30 mouse cellular contexts compared by ENCODE assay signal in genomic region chr2:38827801-38828306, GRCm38 (mm10).
A peak's percentile ranks its signal among the peaks of the same experiment; 100 is the strongest.
DNase-seq lines count a peak whose midpoint lies in the region; ATAC-seq lines count a peak whose summit lies in the region.
"Had no signal": no experiment of that assay in that cellular context is flagged by ENCODE, and none has a peak within 500 bp of the region (broad histone marks: within the 10 kb centered on the region; RNA-seq: fewer than 3 reads in every experiment).

No protein-coding gene starts in this region.

- H3K9me3 ChIP-seq in midbrain, embryonic 12.5 days = no peaks in the 10 kb centered on the region
- H3K9me3 ChIP-seq in midbrain, embryonic 13.5 days = no peaks in the 10 kb centered on the region
- no peaks in the 10 kb centered on the region for H3K9me3 ChIP-seq in stomach, embryonic 14.5 days (ENCODE audit: control insufficient read depth, low read depth, low read length)
- H3K9me3 ChIP-seq: forebrain, embryonic 12.5 days; heart, embryonic 10.5 days; heart, embryonic 15.5 days; limb, embryonic 12.5 days; liver, embryonic 13.5 days; midbrain, embryonic 10.5 days; neural tube, embryonic 15.5 days had no signal

- ATAC-seq in midbrain, embryonic 12.5 days (ENCODE audit: low FRiP score, low read depth) = no peak
- ATAC-seq in midbrain, embryonic 13.5 days = no peak
- peak; percentile 21; the same call in 1 of the 2 replicates for ATAC-seq in stomach, embryonic 14.5 days (ENCODE audit: insufficient number of reproducible peaks, insufficient read depth, low FRiP score, low read depth)
- no peak for ATAC-seq in megakaryocyte progenitor cell, adult 5-6 weeks (replicated peaks; ENCODE audit: poor library complexity)
- ATAC-seq: forebrain, postnatal 0 days; hindbrain, embryonic 16.5 days; Patski had no signal

- H3K9ac ChIP-seq in midbrain, embryonic 12.5 days (replicated peaks) = no peak overlapping the region
- H3K9ac ChIP-seq in midbrain, embryonic 13.5 days (replicated peaks) = no peak overlapping the region
- no peak overlapping the region for H3K9ac ChIP-seq in stomach, embryonic 14.5 days (replicated peaks; ENCODE audit: low read depth, low read length)
- H3K9ac ChIP-seq: forebrain, embryonic 12.5 days; forebrain, postnatal 0 days; heart, embryonic 15.5 days; limb, embryonic 12.5 days; liver, embryonic 13.5 days; neural tube, embryonic 15.5 days had no signal

- 90% methylated on average over 3 of the region's 3 CpGs for WGBS in midbrain, embryonic 12.5 days
- 86% methylated on average over 3 of the region's 3 CpGs for WGBS in midbrain, embryonic 13.5 days
- WGBS in stomach, embryonic 14.5 days = 44% methylated on average over 3 of the region's 3 CpGs

- no peaks in the 10 kb centered on the region for H3K27me3 ChIP-seq in midbrain, embryonic 12.5 days
- H3K27me3 ChIP-seq in midbrain, embryonic 13.5 days = no peaks in the 10 kb centered on the region
- H3K27me3 ChIP-seq in stomach, embryonic 14.5 days (ENCODE audit: control insufficient read depth, insufficient read depth, low read length) = no peaks in the 10 kb centered on the region
- H3K27me3 ChIP-seq: forebrain, embryonic 12.5 days; heart, embryonic 15.5 days; limb, embryonic 12.5 days; liver, embryonic 13.5 days; neural tube, embryonic 15.5 days; Patski had no signal

- peak; percentile 23 for DNase-seq in c-Kit-positive CD71-positive TER-119-negative erythroid progenitor cells, embryonic 14.5 days (ENCODE audit: low read depth)
- no peak for DNase-seq in c-Kit-positive CD71-positive TER-119-positive erythroid progenitor cells, embryonic 14.5 days (ENCODE audit: low spot score)
- DNase-seq: adrenal gland, postnatal 10 days; cerebellum, adult 18-20 months; cerebellum, postnatal 10 days; forebrain, postnatal 0 days; gastrocnemius, postnatal 14 days; heart, adult 11 months; kidney, adult 11 months; kidney, postnatal 36 days; liver, embryonic 13.5 days; lung, adult 2 months; lung, postnatal 10 days; right cerebral cortex, postnatal 25 days had no signal

- peaks cover 10% of the 10 kb centered on the region; the same call in 1 of the 2 replicates for H3K4me1 ChIP-seq in midbrain, embryonic 12.5 days
- H3K4me1 ChIP-seq in midbrain, embryonic 13.5 days (replicated peaks) = peaks cover 20% of the 10 kb centered on the region
- no peaks in the 10 kb centered on the region; the same call in 1 of the 2 replicates for H3K4me1 ChIP-seq in stomach, embryonic 14.5 days (ENCODE audit: control insufficient read depth, insufficient read depth, low read length)

- no peak overlapping the region for H3K27ac ChIP-seq in midbrain, embryonic 12.5 days (replicated peaks)
- no peak overlapping the region for H3K27ac ChIP-seq in midbrain, embryonic 13.5 days
- H3K27ac ChIP-seq in stomach, embryonic 14.5 days (ENCODE audit: low read length) = no peak overlapping the region
- H3K27ac ChIP-seq: forebrain, embryonic 12.5 days; heart, embryonic 10.5 days; heart, embryonic 15.5 days; layer of hippocampus, adult 2 months; left cerebral cortex, adult 2 months; limb, embryonic 12.5 days; liver, embryonic 13.5 days; macrophage; midbrain, embryonic 10.5 days; neural tube, embryonic 15.5 days had no signal

- no peak overlapping the region for H3K4me3 ChIP-seq in midbrain, embryonic 12.5 days
- no peak overlapping the region for H3K4me3 ChIP-seq in midbrain, embryonic 13.5 days (replicated peaks)
- no peak overlapping the region for H3K4me3 ChIP-seq in stomach, embryonic 14.5 days (ENCODE audit: low read depth, low read length)
- H3K4me3 ChIP-seq: erythroblast, embryonic 14.5 days; forebrain, embryonic 12.5 days; heart, embryonic 10.5 days; heart, embryonic 15.5 days; layer of hippocampus, adult 2 months; left cerebral cortex, adult 2 months; limb, embryonic 12.5 days; liver, embryonic 13.5 days; midbrain, embryonic 10.5 days; neural tube, embryonic 15.5 days had no signal

- H3K36me3 ChIP-seq in midbrain, embryonic 12.5 days = peaks cover 5% of the 10 kb centered on the region; the same call in 1 of the 2 replicates
- H3K36me3 ChIP-seq in midbrain, embryonic 13.5 days = 0 out of 2 replicates have a peak, but pooled peaks cover 3% of the 10 kb centered on the region
- peaks cover 3% of the 10 kb centered on the region; the same call in 1 of the 2 replicates for H3K36me3 ChIP-seq in stomach, embryonic 14.5 days (ENCODE audit: control insufficient read depth, insufficient read depth, low read length)
- H3K36me3 ChIP-seq: heart, embryonic 10.5 days; heart, embryonic 15.5 days; liver, embryonic 13.5 days; neural tube, embryonic 15.5 days had no signal

- 0 out of 2 replicates have a peak overlapping the region, but pooled peaks have one; percentile 4 for H3K4me2 ChIP-seq in midbrain, embryonic 12.5 days (replicated peaks)
- H3K4me2 ChIP-seq in midbrain, embryonic 13.5 days (replicated peaks) = no peak overlapping the region
- no peak overlapping the region for H3K4me2 ChIP-seq in stomach, embryonic 14.5 days (replicated peaks; ENCODE audit: low read depth, low read length)
- H3K4me2 ChIP-seq: forebrain, embryonic 12.5 days; heart, embryonic 15.5 days; limb, embryonic 12.5 days; liver, embryonic 13.5 days; neural tube, embryonic 15.5 days had no signal
